Mouse (Mus musculus) G1E (cell line): ENCODE results near the gene Nfatc2.

Experiments used
- CTCF ChIP-seq: IDR thresholded peaks from 2 replicates; pipeline ENCODE4 v1.5.1; 2012; ENCODE audit warnings: low read depth, low read length, inconsistent platforms, mixed read lengths
- TAL1 ChIP-seq: conservative IDR thresholded peaks from 2 replicates; pipeline ENCODE4 v1.6.1; 2012; ENCODE audit warnings: low read depth, low read length, inconsistent platforms, mixed read lengths

- TF ChIP-seq CTCF (no peak), TAL1 (no peak)
Observed at GRCm38 (mm10) chr2:168445211-168445810, 156.1 kb downstream of the Nfatc2 start.
